In genomic region chr14:75136119-75136966, GRCm38 (mm10) we compare ENCODE assay signal across 9 mouse cellular contexts. TPM values are rescaled to one million over a fixed set of nuclear protein-coding genes. Genes with fewer than 3 reads are reported as not detected.
DNase-seq lines count a peak whose midpoint lies in the region; ATAC-seq lines count a peak whose summit lies in the region.
"Had no signal": no experiment of that assay in that cellular context is flagged by ENCODE, and none has a peak within 500 bp of the region (broad histone marks: within the 10 kb centered on the region; RNA-seq: fewer than 3 reads in every experiment).

No protein-coding gene starts in this region.

- H3K9me3 ChIP-seq in hindbrain, embryonic 10.5 days = no peaks in the 10 kb centered on the region
- no peaks in the 10 kb centered on the region for H3K9me3 ChIP-seq in hindbrain, embryonic 14.5 days (ENCODE audit: control insufficient read depth, low read length)
- H3K9me3 ChIP-seq in liver, embryonic 15.5 days (replicated peaks) = no peaks in the 10 kb centered on the region
- no peaks in the 10 kb centered on the region for H3K9me3 ChIP-seq in stomach, embryonic 14.5 days (ENCODE audit: control insufficient read depth, low read depth, low read length)
- H3K9me3 ChIP-seq: G1E had no signal

- no peak for ATAC-seq in hindbrain, embryonic 14.5 days (ENCODE audit: low FRiP score)
- no peak for ATAC-seq in liver, embryonic 15.5 days (ENCODE audit: insufficient read depth)
- 0 out of 2 replicates have a peak, but pooled peaks have one; percentile 42 for ATAC-seq in stomach, embryonic 14.5 days (ENCODE audit: insufficient number of reproducible peaks, insufficient read depth, low FRiP score, low read depth)

- 0 out of 2 replicates have a peak overlapping the region, but pooled peaks have one; percentile 6 for H3K4me3 ChIP-seq in hindbrain, embryonic 10.5 days
- no peak overlapping the region for H3K4me3 ChIP-seq in hindbrain, embryonic 14.5 days (replicated peaks; ENCODE audit: low read length)
- H3K4me3 ChIP-seq in brown adipose tissue, adult 24 weeks (ENCODE audit: insufficient read depth, low read depth, low read length) = peak overlapping the region; percentile 64
- peak overlapping the region; percentile 37 for H3K4me3 ChIP-seq in liver, embryonic 15.5 days (replicated peaks)
- peak overlapping the region; percentile 21 for H3K4me3 ChIP-seq in stomach, embryonic 14.5 days (ENCODE audit: low read depth, low read length)

- H3K9ac ChIP-seq in hindbrain, embryonic 14.5 days = no peak overlapping the region
- no peak overlapping the region for H3K9ac ChIP-seq in liver, embryonic 15.5 days
- H3K9ac ChIP-seq in stomach, embryonic 14.5 days (replicated peaks; ENCODE audit: low read depth, low read length) = no peak overlapping the region

- WGBS in hindbrain, embryonic 10.5 days = 79% methylated on average over 25 of the region's 25 CpGs
- 80% methylated on average over 25 of the region's 25 CpGs for whole genome bisulfite sequencing in hindbrain, embryonic 14.5 days
- 26% methylated on average over 25 of the region's 25 CpGs for WGBS in liver, embryonic 15.5 days (ENCODE audit: insufficient replicate concordance)
- 49% methylated on average over 25 of the region's 25 CpGs for WGBS in stomach, embryonic 14.5 days

- intact Hi-C loops in left cerebral cortex, postnatal 4 days (cut with DNase I) = no loop called here

- H3K4me2 ChIP-seq in hindbrain, embryonic 14.5 days (replicated peaks) = no peak overlapping the region; the same call in 1 of the 2 replicates
- H3K4me2 ChIP-seq in liver, embryonic 15.5 days = peak overlapping the region; percentile 60
- peak overlapping the region; percentile 32 for H3K4me2 ChIP-seq in stomach, embryonic 14.5 days (replicated peaks; ENCODE audit: low read depth, low read length)

- H3K27me3 ChIP-seq in hindbrain, embryonic 10.5 days (ENCODE audit: insufficient read depth, poor library complexity, severe bottlenecking) = peaks cover 12% of the 10 kb centered on the region
- H3K27me3 ChIP-seq in hindbrain, embryonic 14.5 days (ENCODE audit: control insufficient read depth, insufficient read depth, low read length) = no peaks in the 10 kb centered on the region
- peaks cover 30% of the 10 kb centered on the region; the same call in 1 of the 2 replicates for H3K27me3 ChIP-seq in liver, embryonic 15.5 days
- no peaks in the 10 kb centered on the region for H3K27me3 ChIP-seq in stomach, embryonic 14.5 days (ENCODE audit: control insufficient read depth, insufficient read depth, low read length)

- DNase-seq in hindbrain, embryonic 10.5 days (ENCODE audit: low spot score) = no peak
- no peak for DNase-seq in hindbrain, embryonic 14.5 days (ENCODE audit: low spot score)
- DNase-seq in left cerebral cortex, postnatal 4 days = no peak
- DNase-seq in adrenal gland, postnatal 14 days = no peak
- DNase-seq in adrenal gland, postnatal 36 days = no peak

- H3K36me3 ChIP-seq in hindbrain, embryonic 10.5 days = no peaks in the 10 kb centered on the region
- no peaks in the 10 kb centered on the region for H3K36me3 ChIP-seq in hindbrain, embryonic 14.5 days (replicated peaks; ENCODE audit: control insufficient read depth, insufficient read depth)
- H3K36me3 ChIP-seq in liver, embryonic 15.5 days (replicated peaks) = no peaks in the 10 kb centered on the region
- no peaks in the 10 kb centered on the region for H3K36me3 ChIP-seq in stomach, embryonic 14.5 days (ENCODE audit: control insufficient read depth, insufficient read depth, low read length)
- H3K36me3 ChIP-seq: G1E had no signal

- H3K4me1 ChIP-seq in hindbrain, embryonic 10.5 days (replicated peaks) = 0 out of 2 replicates have a peak, but pooled peaks cover under 1% of the 10 kb centered on the region
- no peaks in the 10 kb centered on the region for H3K4me1 ChIP-seq in hindbrain, embryonic 14.5 days (replicated peaks; ENCODE audit: control insufficient read depth, insufficient read depth, low read length)
- no peaks in the 10 kb centered on the region for H3K4me1 ChIP-seq in brown adipose tissue, adult 24 weeks (ENCODE audit: control insufficient read depth, insufficient read depth, insufficient read length, low read length)
- H3K4me1 ChIP-seq in liver, embryonic 15.5 days (replicated peaks) = peaks cover 71% of the 10 kb centered on the region
- H3K4me1 ChIP-seq in stomach, embryonic 14.5 days (ENCODE audit: control insufficient read depth, insufficient read depth, low read length) = no peaks in the 10 kb centered on the region

- H3K27ac ChIP-seq in hindbrain, embryonic 10.5 days = peak overlapping the region; percentile 18
- no peak overlapping the region for H3K27ac ChIP-seq in hindbrain, embryonic 14.5 days
- H3K27ac ChIP-seq in brown adipose tissue, adult 24 weeks (replicated peaks; ENCODE audit: low read depth, low read length) = peak overlapping the region; percentile 30; the same call in 1 of the 2 replicates
- peak overlapping the region; percentile 42 for H3K27ac ChIP-seq in liver, embryonic 15.5 days (replicated peaks)
- peak overlapping the region; percentile 81 for H3K27ac ChIP-seq in stomach, embryonic 14.5 days (ENCODE audit: low read length)

RNA-seq across cellular contexts. Expression of gene Lcp1, which starts 5.4 kb away (rescaled TPM):
- 25.3 and 26.6 TPM in 2 replicates for polyA plus RNA-seq in hindbrain, embryonic 10.5 days (2016; fragmentation: Nextera tagmentation; extraction: Ambion mirVana)
- 16.3 and 16.4 TPM in 2 replicates for polyA plus RNA-seq in hindbrain, embryonic 14.5 days (2014; fragmentation: Nextera tagmentation; extraction: Ambion mirVana)
- polyA plus RNA-seq in brown adipose tissue, adult 24 weeks (2012; ENCODE audit: insufficient read depth, insufficient read length, missing spikeins) = 13.4 and 14.5 TPM in 2 replicates
- polyA plus RNA-seq in liver, embryonic 15.5 days (2015; fragmentation: Nextera tagmentation; extraction: Ambion mirVana) = 39.6 and 40.9 TPM in 2 replicates
- 47.0 and 59.7 TPM in 2 replicates for polyA plus RNA-seq in stomach, embryonic 14.5 days (2014; fragmentation: Nextera tagmentation; extraction: Ambion mirVana)
- total RNA-seq in left cerebral cortex, postnatal 4 days (2021) = 10 to 100 TPM; 10.4 to 11.9 TPM
- 13.7 and 39.0 TPM in 2 replicates for total RNA-seq in adrenal gland, postnatal 14 days (2021)
- 10 to 100 TPM; 13.8 to 16.9 TPM for total RNA-seq in adrenal gland, postnatal 36 days (2021)

RNA-seq across cellular contexts. Expression of gene Lrrc63, which starts 5.7 kb away (rescaled TPM):
- polyA plus RNA-seq in hindbrain, embryonic 10.5 days (2016; fragmentation: Nextera tagmentation; extraction: Ambion mirVana) = 0.12 and 0.13 TPM in 2 replicates
- not detected in 2 replicates for polyA plus RNA-seq in hindbrain, embryonic 14.5 days (2014; fragmentation: Nextera tagmentation; extraction: Ambion mirVana)
- polyA plus RNA-seq in brown adipose tissue, adult 24 weeks (2012; ENCODE audit: insufficient read depth, insufficient read length, missing spikeins) = not detected in 2 replicates
- polyA plus RNA-seq in liver, embryonic 15.5 days (2015; fragmentation: Nextera tagmentation; extraction: Ambion mirVana) = not detected in 2 replicates
- polyA plus RNA-seq in stomach, embryonic 14.5 days (2014; fragmentation: Nextera tagmentation; extraction: Ambion mirVana) = not detected in 2 replicates
- not detected for total RNA-seq in left cerebral cortex, postnatal 4 days (2021)
- total RNA-seq in adrenal gland, postnatal 14 days (2021) = not detected in 2 replicates
- not detected for total RNA-seq in adrenal gland, postnatal 36 days (2021)
- total RNA-seq: G1E had no signal
- polyA plus RNA-seq: G1E had no signal
